Mouse (Mus musculus): ENCODE measurements at regions not wholly inside any gene's neighbourhood (a gene's known extent, or its start where the extent isn't known, plus 50 kb on each side); places are given as distances from the start of the nearest gene placed in this dataset.

DNA sequence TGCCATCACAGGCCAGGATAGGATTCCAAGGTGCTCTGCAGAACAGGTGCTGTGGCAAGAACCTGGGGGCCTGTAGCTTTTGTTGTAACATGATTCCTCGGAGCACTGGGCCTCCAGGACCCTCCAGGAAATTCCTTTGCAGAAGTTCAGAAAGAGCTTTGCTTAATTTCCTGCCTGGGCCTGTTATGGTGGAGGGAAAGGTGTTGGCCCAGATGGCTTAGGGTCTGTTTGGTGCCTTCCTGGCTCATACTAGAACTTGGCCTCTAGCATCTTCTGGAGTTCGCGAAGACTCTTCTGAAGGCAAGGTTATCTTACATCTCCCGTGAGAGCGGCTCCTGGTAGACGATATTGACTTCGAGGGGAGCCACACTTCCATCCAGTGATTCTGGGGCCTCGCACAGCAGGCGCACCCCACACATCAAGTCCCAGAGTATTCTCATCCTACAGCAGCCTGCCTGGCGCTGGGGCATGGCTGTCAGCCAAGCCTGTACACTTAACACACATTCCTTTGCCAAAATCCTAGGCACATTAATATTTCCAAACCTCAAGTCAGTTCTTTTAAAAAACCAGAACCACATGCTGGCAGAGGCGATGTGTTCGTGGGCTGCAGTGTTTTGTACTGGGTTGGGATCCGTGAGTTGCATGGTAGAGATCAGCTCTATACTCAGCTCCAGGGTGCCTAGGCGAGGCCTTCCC, 54.5 kb upstream of the Cxcl14 start:
- Histone ChIP-seq H3K9me3 (ENCODE audit: low read depth, low read length) (no peaks in the 10 kb centered on the region), H3K4me1 (ENCODE audit: insufficient read depth) (peaks cover 19% of the 10 kb centered on the region), H3K9ac (no peak overlapping the region; the same call in 1 of the 2 replicates), H3K27me3 (ENCODE audit: insufficient read depth, low read length) (no peaks in the 10 kb centered on the region), H3K27ac (ENCODE audit: low read depth) (peak overlapping the region; percentile 77), H3K4me3 (ENCODE audit: low read depth, low read length) (no peak overlapping the region), H3K4me2 (no peak overlapping the region), H3K36me3 (ENCODE audit: insufficient read depth) (no peaks in the 10 kb centered on the region)
- DNase-seq, result peak; percentile 12
- ATAC-seq (ENCODE audit: insufficient read depth), result peak; percentile 66; the same call in 1 of the 2 replicates
- no peak for TF ChIP-seq CTCF (IDR thresholded peaks at IDR 0.05; ENCODE audit: low read depth)
- WGBS, result 54% methylated on average over 14 of the region's 14 CpGs

DNA sequence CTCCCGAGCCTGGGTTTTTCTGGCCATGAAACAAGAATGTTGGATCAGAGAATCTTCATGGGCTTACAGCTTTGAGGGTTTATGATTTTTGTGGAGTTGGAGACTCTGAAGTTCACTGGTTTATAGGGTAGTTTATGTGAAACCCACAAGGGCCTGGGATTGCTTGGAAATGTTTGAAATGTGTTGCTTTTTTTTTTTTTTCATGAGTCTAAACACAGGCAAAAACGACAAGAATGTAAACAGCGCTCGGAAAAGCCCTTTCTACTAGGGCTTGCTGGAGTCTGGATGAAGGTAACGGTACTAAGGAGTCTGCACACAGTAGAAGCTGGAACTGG, 55.0 kb upstream of the Cxcl14 start:
- H3K9me3 ChIP-seq (ENCODE audit: low read depth, low read length), result no peaks in the 10 kb centered on the region
- no peak overlapping the region; the same call in 1 of the 2 replicates for H3K9ac ChIP-seq
- ATAC-seq (ENCODE audit: insufficient read depth) (peak; percentile 35; the same call in 1 of the 2 replicates), DNase-seq (peak; percentile 64)
- peak overlapping the region; percentile 77 for H3K27ac ChIP-seq (ENCODE audit: low read depth)
- peaks cover 19% of the 10 kb centered on the region for H3K4me1 ChIP-seq (ENCODE audit: insufficient read depth)
- 38% methylated on average over 5 of the region's 5 CpGs for WGBS
- H3K4me3 ChIP-seq (ENCODE audit: low read depth, low read length), result no peak overlapping the region
- TF ChIP-seq CTCF (IDR thresholded peaks at IDR 0.05; ENCODE audit: low read depth), result no peak
- no peak overlapping the region for H3K4me2 ChIP-seq
- no peaks in the 10 kb centered on the region for H3K36me3 ChIP-seq (ENCODE audit: insufficient read depth)
- no peaks in the 10 kb centered on the region for H3K27me3 ChIP-seq (ENCODE audit: insufficient read depth, low read length)

DNA sequence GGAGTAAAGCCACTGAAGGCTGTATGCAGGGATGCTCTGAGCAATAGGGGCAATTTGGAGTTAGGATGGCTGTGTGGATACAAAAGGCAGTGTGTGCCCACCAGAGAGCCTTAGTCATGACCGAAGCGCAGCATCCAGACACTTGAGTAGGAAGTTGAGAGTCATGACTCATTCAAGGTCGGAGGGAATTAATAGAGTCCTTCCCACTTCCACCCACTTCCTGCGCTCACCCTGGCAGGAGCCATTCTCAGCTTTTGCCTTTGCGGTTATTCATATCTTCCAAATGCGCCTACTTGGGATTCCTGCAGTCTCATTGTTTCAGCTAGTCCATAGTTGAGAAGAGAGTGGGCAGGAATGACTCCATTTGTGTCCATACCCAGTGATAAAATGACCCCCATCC, 56.1 kb upstream of the Cxcl14 start:
- Histone ChIP-seq H3K4me2 (no peak overlapping the region), H3K9ac (no peak overlapping the region), H3K27ac (ENCODE audit: low read depth) (no peak overlapping the region), H3K4me1 (ENCODE audit: insufficient read depth) (peaks cover 14% of the 10 kb centered on the region), H3K4me3 (ENCODE audit: low read depth, low read length) (no peak overlapping the region), H3K27me3 (ENCODE audit: insufficient read depth, low read length) (no peaks in the 10 kb centered on the region), H3K9me3 (ENCODE audit: low read depth, low read length) (no peaks in the 10 kb centered on the region), H3K36me3 (ENCODE audit: insufficient read depth) (no peaks in the 10 kb centered on the region)
- DNase-seq (no peak), ATAC-seq (ENCODE audit: insufficient read depth) (no peak)
- no peak for TF ChIP-seq CTCF (IDR thresholded peaks at IDR 0.05; ENCODE audit: low read depth)
- WGBS, result 94% methylated on average over 6 of the region's 6 CpGs

DNA sequence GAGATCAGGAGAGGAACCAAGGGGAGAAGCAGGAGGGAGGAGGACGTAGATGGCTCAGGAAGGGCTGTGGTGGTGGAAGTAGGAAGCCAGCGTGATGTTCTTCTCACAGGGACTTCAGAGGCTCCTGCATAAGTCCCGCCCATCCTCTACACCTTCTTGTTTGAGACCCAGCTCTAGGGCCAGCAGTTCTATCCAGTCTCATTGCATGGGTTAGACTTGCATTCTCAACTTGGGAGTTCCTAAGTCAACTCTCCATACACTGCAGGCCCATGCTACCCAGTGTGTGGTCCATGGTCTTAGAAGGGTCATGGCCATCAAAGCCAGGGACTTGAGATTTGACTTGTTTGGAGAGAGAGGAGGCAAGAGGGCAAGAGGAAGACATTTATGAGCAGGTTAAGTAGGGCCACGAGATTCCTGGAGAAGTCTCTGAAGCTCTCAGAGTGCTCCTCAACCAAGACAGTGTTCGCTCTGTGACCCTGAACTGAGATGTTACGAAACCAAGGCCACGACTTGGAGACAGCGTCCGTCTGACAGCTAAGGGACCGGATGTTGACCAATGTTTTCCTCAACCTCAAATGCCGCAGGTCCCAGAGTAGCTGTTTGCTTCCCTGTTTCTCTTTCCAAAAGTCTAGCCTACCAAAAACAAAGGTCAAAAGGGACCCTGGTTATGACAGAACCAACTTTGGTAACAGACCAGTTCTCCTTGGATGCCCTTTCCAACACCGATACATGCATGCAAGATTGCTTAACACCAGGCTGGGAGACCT, 56.7 kb upstream of the Cxcl14 start:
- no peaks in the 10 kb centered on the region for H3K27me3 ChIP-seq (ENCODE audit: insufficient read depth, low read length)
- no peak overlapping the region for H3K4me3 ChIP-seq (ENCODE audit: low read depth, low read length)
- H3K9me3 ChIP-seq (ENCODE audit: low read depth, low read length), result no peaks in the 10 kb centered on the region
- H3K36me3 ChIP-seq (ENCODE audit: insufficient read depth), result no peaks in the 10 kb centered on the region
- peaks cover 14% of the 10 kb centered on the region for H3K4me1 ChIP-seq (ENCODE audit: insufficient read depth)
- ATAC-seq (ENCODE audit: insufficient read depth) (no peak), DNase-seq (peak; percentile 15)
- no peak overlapping the region for H3K9ac ChIP-seq
- no peak overlapping the region for H3K4me2 ChIP-seq
- H3K27ac ChIP-seq (ENCODE audit: low read depth), result no peak overlapping the region
- WGBS, result 86% methylated on average over 12 of the region's 12 CpGs
- TF ChIP-seq CTCF (IDR thresholded peaks at IDR 0.05; ENCODE audit: low read depth), result no peak

DNA sequence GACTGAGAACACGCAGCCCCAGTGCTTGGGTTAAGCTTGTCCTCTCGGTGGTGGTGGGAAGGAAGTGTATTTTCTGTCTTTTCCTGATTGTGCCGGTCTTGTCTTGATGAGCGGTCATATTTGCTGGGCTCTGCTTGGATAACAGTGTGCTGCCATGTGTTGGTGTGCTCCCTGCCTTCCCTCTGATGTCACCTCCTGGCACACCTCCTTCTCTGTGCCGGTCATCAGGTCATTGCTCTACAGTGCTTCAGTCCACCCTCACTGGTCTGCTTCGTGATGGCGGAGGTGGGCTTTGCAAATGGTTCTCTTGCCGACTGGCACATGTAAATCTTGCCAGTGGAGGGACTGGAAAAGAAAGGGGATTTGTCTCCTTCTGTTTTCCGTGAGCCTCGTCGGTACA, 57.6 kb upstream of the Cxcl14 start:
- H3K9ac ChIP-seq, result no peak overlapping the region
- no peaks in the 10 kb centered on the region for H3K9me3 ChIP-seq (ENCODE audit: low read depth, low read length)
- ATAC-seq (ENCODE audit: insufficient read depth), result no peak
- DNase-seq, result no peak
- H3K4me1 ChIP-seq (ENCODE audit: insufficient read depth), result peaks cover 14% of the 10 kb centered on the region
- H3K36me3 ChIP-seq (ENCODE audit: insufficient read depth), result no peaks in the 10 kb centered on the region
- no peaks in the 10 kb centered on the region for H3K27me3 ChIP-seq (ENCODE audit: insufficient read depth, low read length)
- H3K4me2 ChIP-seq, result no peak overlapping the region
- 87% methylated on average over 11 of the region's 11 CpGs for WGBS
- no peak for TF ChIP-seq CTCF (IDR thresholded peaks at IDR 0.05; ENCODE audit: low read depth)
- no peak overlapping the region for H3K4me3 ChIP-seq (ENCODE audit: low read depth, low read length)
- H3K27ac ChIP-seq (ENCODE audit: low read depth), result no peak overlapping the region

DNA sequence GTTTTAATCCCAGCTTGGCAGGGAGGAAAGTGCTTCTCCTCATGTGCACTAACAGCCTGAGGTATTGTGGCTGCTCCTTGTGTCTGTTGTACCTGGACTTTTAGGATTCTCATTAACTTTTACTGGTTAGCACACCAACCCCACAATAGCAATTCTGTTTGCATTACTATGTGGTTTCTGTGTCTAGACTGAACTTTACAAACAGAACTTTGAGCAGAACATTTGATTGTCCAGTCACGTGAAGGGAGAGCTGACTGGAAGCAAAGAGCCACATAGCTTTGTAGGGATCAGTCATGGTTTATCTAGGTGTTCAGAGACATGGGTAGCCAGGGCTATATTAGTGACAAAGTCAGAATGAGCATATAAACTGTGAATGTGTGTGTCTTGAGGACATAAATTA, 58.3 kb upstream of the Cxcl14 start:
- ATAC-seq (ENCODE audit: insufficient read depth), result no peak

DNA sequence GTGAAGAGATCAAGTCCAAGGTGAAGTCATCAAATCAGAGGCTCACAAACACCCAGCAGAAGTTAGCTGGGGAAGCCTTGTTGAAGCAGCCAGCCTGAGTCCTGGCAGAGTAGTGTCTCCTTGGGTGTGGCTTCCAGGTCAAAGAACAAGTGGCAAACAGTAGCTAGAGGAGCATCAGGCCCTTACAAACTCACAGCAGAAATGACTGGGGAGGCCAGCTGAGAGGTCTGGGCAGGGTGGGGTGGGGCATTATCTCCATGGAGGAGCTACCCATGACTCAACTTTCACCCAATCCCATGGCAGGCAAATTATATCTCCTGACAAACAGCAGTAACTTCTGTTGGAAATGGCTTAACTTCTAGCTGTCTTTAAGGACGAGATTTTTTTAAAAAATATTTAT, 60.6 kb upstream of the Cxcl14 start:
- no peak overlapping the region for H3K4me2 ChIP-seq
- WGBS, result 48% methylated on average over 1 of the region's 1 CpGs
- TF ChIP-seq CTCF (IDR thresholded peaks at IDR 0.05; ENCODE audit: low read depth), result no peak
- ATAC-seq (ENCODE audit: insufficient read depth) (no peak), DNase-seq (no peak)
- H3K9ac ChIP-seq, result no peak overlapping the region
- no peak overlapping the region for H3K27ac ChIP-seq (ENCODE audit: low read depth)
- no peaks in the 10 kb centered on the region for H3K36me3 ChIP-seq (ENCODE audit: insufficient read depth)
- H3K4me1 ChIP-seq (ENCODE audit: insufficient read depth), result no peaks in the 10 kb centered on the region
- no peaks in the 10 kb centered on the region for H3K27me3 ChIP-seq (ENCODE audit: insufficient read depth, low read length)
- no peaks in the 10 kb centered on the region for H3K9me3 ChIP-seq (ENCODE audit: low read depth, low read length)
- H3K4me3 ChIP-seq (ENCODE audit: low read depth, low read length), result no peak overlapping the region

More for the DNA sequence above, 58.3 kb upstream of the Cxcl14 start:
- DNase-seq, result no peak
- H3K27ac ChIP-seq (ENCODE audit: low read depth), result no peak overlapping the region
- H3K4me2 ChIP-seq, result no peak overlapping the region
- peaks cover 14% of the 10 kb centered on the region for H3K4me1 ChIP-seq (ENCODE audit: insufficient read depth)
- 83% methylated on average over 1 of the region's 1 CpGs for WGBS
- H3K36me3 ChIP-seq (ENCODE audit: insufficient read depth), result no peaks in the 10 kb centered on the region
- TF ChIP-seq CTCF (IDR thresholded peaks at IDR 0.05; ENCODE audit: low read depth), result no peak
- no peaks in the 10 kb centered on the region for H3K27me3 ChIP-seq (ENCODE audit: insufficient read depth, low read length)
- no peak overlapping the region for H3K9ac ChIP-seq
- H3K9me3 ChIP-seq (ENCODE audit: low read depth, low read length), result no peaks in the 10 kb centered on the region
- H3K4me3 ChIP-seq (ENCODE audit: low read depth, low read length), result no peak overlapping the region
